Mouse (Mus musculus) MEL (cell line): ENCODE measurements around the gene Kcnh8. TPM values are rescaled to one million over a fixed set of nuclear protein-coding genes. Genes with fewer than 3 reads are reported as not detected.

Experiments used
- DNase-seq: peaks from one replicate; pipeline ENCODE4 v3.0.0; 2011; ENCODE audit warnings: low read depth, low spot score
- H3K27ac ChIP-seq: 2 replicates; pipeline ENCODE4 v1.5.1; 2012; ENCODE audit warnings: low read depth, mild to moderate bottlenecking, control low read depth, low read length, moderate library complexity; ENCODE audit not compliant: control insufficient read depth
- H3K27me3 ChIP-seq, 2 experiments: fragments of 150-350 bp in 1 of 2; sonication (generic) in 1 of 2; 2 replicates each; pipeline ENCODE4 v1.6.1; 2012; ENCODE audit warnings: low read length in 2 of 2, mild to moderate bottlenecking in 2 of 2, improper control_type of control experiment in 1 of 2, moderate library complexity in 1 of 2; ENCODE audit not compliant: insufficient read depth in 2 of 2, control insufficient read depth in 1 of 2
- H3K36me3 ChIP-seq, 2 experiments: 2 replicates each; pipeline ENCODE4 v1.6.1; 2012 to 2014; ENCODE audit warnings: low read length in 2 of 2, improper control_type of control experiment in 1 of 2, inconsistent platforms in 1 of 2, mild to moderate bottlenecking in 1 of 2; ENCODE audit not compliant: insufficient read depth in 2 of 2, control insufficient read depth in 1 of 2
- H3K4me1 ChIP-seq, 2 experiments: fragments of 150-350 bp in 1 of 2; sonication (generic) in 1 of 2; 2 replicates each; pipeline ENCODE4 v1.6.1; 2012; ENCODE audit warnings: low read length in 2 of 2, improper control_type of control experiment in 1 of 2, mild to moderate bottlenecking in 1 of 2; ENCODE audit not compliant: insufficient read depth in 2 of 2, control insufficient read depth in 1 of 2
- H3K4me3 ChIP-seq, 2 experiments: fragments of 150-350 bp in 1 of 2; sonication (generic) in 1 of 2; 2 replicates each; pipeline ENCODE4 v1.5.1; 2012; ENCODE audit warnings: low read depth in 2 of 2, low read length in 2 of 2, mild to moderate bottlenecking in 2 of 2, moderate library complexity in 2 of 2, control low read depth in 1 of 2, improper control_type of control experiment in 1 of 2; ENCODE audit not compliant: control insufficient read depth in 1 of 2, insufficient read depth in 1 of 2
- H3K79me2 ChIP-seq: 2 replicates; pipeline ENCODE4 v1.6.1; 2012; ENCODE audit warnings: mild to moderate bottlenecking, low read length, moderate library complexity; ENCODE audit not compliant: control insufficient read depth, poor library complexity, insufficient read depth
- H3K9ac ChIP-seq: 2 replicates; pipeline ENCODE4 v1.6.1; 2012; ENCODE audit warnings: low read depth, mild to moderate bottlenecking, control low read depth, low read length, moderate library complexity; ENCODE audit not compliant: control insufficient read depth, poor library complexity, severe bottlenecking
- H3K9me3 ChIP-seq: fragments of 150-350 bp; sonication (generic); replicated peaks from 2 replicates; pipeline ENCODE4 v1.6.1; 2012; ENCODE audit warnings: mild to moderate bottlenecking, low read length, improper control_type of control experiment, moderate library complexity; ENCODE audit not compliant: insufficient read depth
- BHLHE40 ChIP-seq: IDR thresholded peaks from 2 replicates; pipeline ENCODE4 v1.6.1; 2012; ENCODE audit warnings: low read depth, mild to moderate bottlenecking, inconsistent platforms, low read length, improper control_type of control experiment, borderline replicate concordance
- CHD1 ChIP-seq: IDR thresholded peaks from 2 replicates; pipeline ENCODE4 v1.6.1; 2012; ENCODE audit warnings: low read depth, mild to moderate bottlenecking, inconsistent platforms, low read length, improper control_type of control experiment
- CHD2 ChIP-seq: IDR thresholded peaks from 2 replicates; pipeline ENCODE4 v1.6.1; 2011; ENCODE audit warnings: low read length, improper control_type of control experiment
- CTCF ChIP-seq, 3 experiments: IDR thresholded peaks in 2 of 3; conservative IDR thresholded peaks in 1 of 3; 2 replicates each; pipeline ENCODE4 v1.5.1; 2011 to 2012; ENCODE audit warnings: low read length in 3 of 3, low read depth in 2 of 3, mild to moderate bottlenecking in 2 of 3, improper control_type of control experiment in 1 of 3, inconsistent platforms in 1 of 3, mixed read lengths in 1 of 3, moderate library complexity in 1 of 3; ENCODE audit not compliant: control insufficient read depth in 1 of 3, insufficient read depth in 1 of 3, poor library complexity in 1 of 3, severe bottlenecking in 1 of 3
- E2F4 ChIP-seq: IDR thresholded peaks from 2 replicates; pipeline ENCODE4 v1.6.1; 2011; ENCODE audit warnings: low read depth, low read length, improper control_type of control experiment, borderline replicate concordance
- ELF1 ChIP-seq: IDR thresholded peaks from 2 replicates; pipeline ENCODE4 v1.6.1; 2014; ENCODE audit warnings: low read depth, mild to moderate bottlenecking, inconsistent platforms, low read length, improper control_type of control experiment, moderate library complexity
- GABPA ChIP-seq: IDR thresholded peaks from 2 replicates; pipeline ENCODE4 v1.6.1; 2012; ENCODE audit warnings: low read depth, mild to moderate bottlenecking, inconsistent platforms, low read length, improper control_type of control experiment, moderate library complexity
- GATA1 ChIP-seq: IDR thresholded peaks from 2 replicates; pipeline ENCODE4 v1.6.1; 2011; ENCODE audit warnings: low read depth, low read length, improper control_type of control experiment
- MAX ChIP-seq: IDR thresholded peaks from 2 replicates; pipeline ENCODE4 v1.6.1; 2011; ENCODE audit warnings: low read length, improper control_type of control experiment
- MAZ ChIP-seq: IDR thresholded peaks from 2 replicates; pipeline ENCODE4 v1.6.1; 2012; ENCODE audit warnings: low read depth, mild to moderate bottlenecking, inconsistent platforms, low read length, improper control_type of control experiment
- MYB ChIP-seq: IDR thresholded peaks from 2 replicates; pipeline ENCODE4 v1.6.1; 2011; ENCODE audit warnings: mild to moderate bottlenecking, low read depth, low read length, improper control_type of control experiment
- POLR2A ChIP-seq, 2 experiments: IDR thresholded peaks; 2 replicates each; pipeline ENCODE4 v1.6.1; 2011 to 2012; ENCODE audit warnings: low read length in 2 of 2, mild to moderate bottlenecking in 2 of 2, control low read depth in 1 of 2, improper control_type of control experiment in 1 of 2, low read depth in 1 of 2, moderate library complexity in 1 of 2; ENCODE audit not compliant: control insufficient read depth in 1 of 2, insufficient read depth in 1 of 2, poor library complexity in 1 of 2
- POLR2AphosphoS5 ChIP-seq: IDR thresholded peaks from 2 replicates; pipeline ENCODE4 v1.6.1; 2012; ENCODE audit warnings: low read depth, borderline replicate concordance, mild to moderate bottlenecking, inconsistent platforms, low read length, moderate library complexity, mixed read lengths
- SIN3A ChIP-seq: IDR thresholded peaks from 2 replicates; pipeline ENCODE4 v1.6.1; 2012; ENCODE audit warnings: low read length, improper control_type of control experiment, inconsistent platforms
- SMC3 ChIP-seq: IDR thresholded peaks from 2 replicates; pipeline ENCODE4 v1.6.1; 2011; ENCODE audit warnings: low read depth, low read length, improper control_type of control experiment
- TAL1 ChIP-seq: IDR thresholded peaks from 2 replicates; pipeline ENCODE4 v1.6.1; 2012; ENCODE audit warnings: mild to moderate bottlenecking, inconsistent platforms, low read length, moderate library complexity, mixed read lengths
- TCF12 ChIP-seq: IDR thresholded peaks from 2 replicates; pipeline ENCODE4 v1.6.1; 2014; ENCODE audit warnings: low read depth, mild to moderate bottlenecking, inconsistent platforms, low read length, improper control_type of control experiment, moderate library complexity
- UBTF ChIP-seq: IDR thresholded peaks from 2 replicates; pipeline ENCODE4 v1.6.1; 2012; ENCODE audit warnings: low read depth, mild to moderate bottlenecking, inconsistent platforms, low read length, improper control_type of control experiment, moderate library complexity, borderline replicate concordance; ENCODE audit not compliant: insufficient read depth
- USF1 ChIP-seq: IDR thresholded peaks from 2 replicates; pipeline ENCODE4 v1.6.1; 2014; ENCODE audit warnings: low read depth, mild to moderate bottlenecking, inconsistent platforms, low read length, improper control_type of control experiment, moderate library complexity
- USF2 ChIP-seq, 2 experiments: IDR thresholded peaks; 2 replicates each; pipeline ENCODE4 v1.6.1; 2011 to 2012; ENCODE audit warnings: improper control_type of control experiment in 2 of 2, low read length in 2 of 2, borderline replicate concordance in 1 of 2, inconsistent platforms in 1 of 2, low read depth in 1 of 2, mild to moderate bottlenecking in 1 of 2; ENCODE audit not compliant: insufficient read depth in 1 of 2
- ZKSCAN1 ChIP-seq: IDR thresholded peaks from 2 replicates; pipeline ENCODE4 v1.6.1; 2012; ENCODE audit warnings: low read depth, mild to moderate bottlenecking, inconsistent platforms, low read length, improper control_type of control experiment, moderate library complexity
- polyA plus RNA-seq, 2 experiments: library from polyadenylated mRNA; stranded (reverse) in 1 of 2; unstranded in 1 of 2; fragments of >175 nt in 1 of 2; fragments of >200 nt in 1 of 2; gene quantifications; 2 replicates each; pipeline versions ENCODE4 v1.2.1 to v1.2.4; 2012; ENCODE audit warnings: low replicate concordance in 2 of 2, low read depth in 1 of 2; ENCODE audit not compliant: insufficient read length in 2 of 2, insufficient read depth in 1 of 2, missing spikeins in 1 of 2
- total RNA-seq: library from RNA; depleted of rRNA; stranded (reverse); fragments of 300-350 nt; gene quantifications from 2 replicates; pipeline ENCODE4 v1.2.3, GENCODE M21; 2012

The Kcnh8 gene
- total and polyA plus RNA-seq, 3 experiments = not detected

- TF ChIP-seq MAX (no peak), BHLHE40 (no peak), E2F4 (no peak), USF2 (IDR thresholded peaks at IDR 0.05; ENCODE audit: borderline replicate concordance in 1 of 2, insufficient read depth in 1 of 2, low read depth in 1 of 2, low read length in 2 of 2) (no peak), MYB (no peak), ELF1 (no peak), SIN3A (no peak), CHD1 (no peak), POLR2AphosphoS5 (no peak), CHD2 (no peak), POLR2A (IDR thresholded peaks at IDR 0.05; ENCODE audit: control insufficient read depth in 1 of 2, insufficient read depth in 1 of 2, low read depth in 1 of 2, low read length in 2 of 2, poor library complexity in 1 of 2) (no peak), MAZ (no peak), ZKSCAN1 (no peak), USF1 (no peak), TCF12 (no peak), GATA1 (no peak), TAL1 (no peak)
- TF ChIP-seq, all 39 proteins: peak for 0
Measured at GRCm38 (mm10) chr17:52712319-52712718, 109.8 kb downstream of the Kcnh8 start.

GRCm38 (mm10) chr17:52722214-52722613 lies 119.7 kb downstream of the Kcnh8 start:
- Histone ChIP-seq H3K36me3 (no peaks in the 10 kb centered on the region), H3K9me3 (no peaks in the 10 kb centered on the region), H3K79me2 (no peaks in the 10 kb centered on the region), H3K27me3 (no peaks in the 10 kb centered on the region), H3K27ac (no peak overlapping the region), H3K4me1 (no peaks in the 10 kb centered on the region), H3K4me3 (no peak overlapping the region), H3K9ac (no peak overlapping the region)
- no peak for TF ChIP-seq GABPA
- TF ChIP-seq SMC3 = no peak
- TF ChIP-seq UBTF = no peak
- TF ChIP-seq CTCF (IDR thresholded peaks at IDR 0.05 in 2 of 3, conservative IDR thresholded peaks at IDR 0.05 in 1 of 3; ENCODE audit: control insufficient read depth in 1 of 3, insufficient read depth in 1 of 3, low read depth in 2 of 3, low read length in 3 of 3, poor library complexity in 1 of 3, severe bottlenecking in 1 of 3) = no peak
- TF ChIP-seq ZKSCAN1 = no peak
- no peak for DNase-seq

More at GRCm38 (mm10) chr17:52712319-52712718, 109.8 kb downstream of the Kcnh8 start:
- Histone ChIP-seq H3K9ac (no peak overlapping the region), H3K9me3 (no peaks in the 10 kb centered on the region), H3K4me3 (no peak overlapping the region), H3K36me3 (no peaks in the 10 kb centered on the region), H3K79me2 (no peaks in the 10 kb centered on the region), H3K27ac (no peak overlapping the region), H3K27me3 (no peaks in the 10 kb centered on the region), H3K4me1 (no peaks in the 10 kb centered on the region)
- no peak for DNase-seq
